Comparison of ENCODE assay signal across 8 mouse cellular contexts in genomic region chr4:150035280-150035679, GRCm38 (mm10). TPM values are rescaled to one million over a fixed set of nuclear protein-coding genes. Genes with fewer than 3 reads are reported as not detected.
DNase-seq lines count a peak whose midpoint lies in the region; ATAC-seq and TF ChIP-seq lines count a peak whose summit lies in the region.
"Had no signal": no experiment of that assay in that cellular context is flagged by ENCODE, and none has a peak within 500 bp of the region (broad histone marks: within the 10 kb centered on the region; RNA-seq: fewer than 3 reads in every experiment).

No protein-coding gene starts in this region.

- WGBS in embryonic facial prominence, embryonic 11.5 days: 14% methylated on average over 10 of the region's 10 CpGs

- no peak for TF ChIP-seq EP300 in ES-Bruce4 (IDR thresholded peaks at IDR 0.05; ENCODE audit: insufficient read depth, low read depth, low read length)

- H3K36me3 ChIP-seq in ES-Bruce4 (ENCODE audit: control insufficient read depth, insufficient read depth, low read length, poor library complexity, severe bottlenecking): no peaks in the 10 kb centered on the region
- no peaks in the 10 kb centered on the region for H3K36me3 ChIP-seq in embryonic facial prominence, embryonic 11.5 days (replicated peaks; ENCODE audit: control insufficient read depth, insufficient read depth, low read depth, low read length)

- no peaks in the 10 kb centered on the region for H3K27me3 ChIP-seq in ES-Bruce4 (ENCODE audit: control insufficient read depth, insufficient read depth, low read length, poor library complexity, severe bottlenecking)
- H3K27me3 ChIP-seq in embryonic facial prominence, embryonic 11.5 days (ENCODE audit: control insufficient read depth, insufficient read depth, low read length): peaks cover 45% of the 10 kb centered on the region

- TF ChIP-seq POLR2A in ES-Bruce4 (IDR thresholded peaks at IDR 0.05; ENCODE audit: insufficient read depth, low read length): no peak

- H3K9ac ChIP-seq in ES-Bruce4 (ENCODE audit: low read depth, poor library complexity, severe bottlenecking): no peak overlapping the region
- no peak overlapping the region for H3K9ac ChIP-seq in embryonic facial prominence, embryonic 11.5 days (replicated peaks; ENCODE audit: low read length)

- TF ChIP-seq CTCF in ES-Bruce4 (IDR thresholded peaks at IDR 0.05; ENCODE audit: low read depth, low read length): peak; percentile 80

- H3K4me2 ChIP-seq in embryonic facial prominence, embryonic 11.5 days (ENCODE audit: low read depth, low read length): no peak overlapping the region

- no peak for ATAC-seq in embryonic facial prominence, embryonic 11.5 days (replicated peaks; ENCODE audit: insufficient number of reproducible peaks, low FRiP score, low TSS enrichment, low read depth)
- ATAC-seq in hematopoietic stem cell, adult 5-6 weeks (replicated peaks in 1 of 2; ENCODE audit: insufficient read depth in 1 of 2, low FRiP score in 2 of 2, low TSS enrichment in 1 of 2, low read depth in 1 of 2, poor library complexity in 2 of 2, severe bottlenecking in 2 of 2): peak; percentile 53 to 69; a peak in 2 of 4 replicates
- peak; percentile 84 for ATAC-seq in megakaryocyte progenitor cell, adult 5-6 weeks (replicated peaks; ENCODE audit: poor library complexity)

- H3K4me1 ChIP-seq in ES-Bruce4 (ENCODE audit: control insufficient read depth, insufficient read depth, low read length): no peaks in the 10 kb centered on the region
- H3K4me1 ChIP-seq in embryonic facial prominence, embryonic 11.5 days (ENCODE audit: control insufficient read depth, insufficient read depth, low read length): peaks cover 6% of the 10 kb centered on the region; the same call in 1 of the 2 replicates

- H3K4me3 ChIP-seq in ES-Bruce4 (ENCODE audit: low read depth, low read length): no peak overlapping the region
- H3K4me3 ChIP-seq in embryonic facial prominence, embryonic 11.5 days (ENCODE audit: low read depth, low read length): no peak overlapping the region
- H3K4me3 ChIP-seq: megakaryocyte, embryonic 14.5 days had no signal

- DNase-seq in adrenal gland, postnatal 14 days: peak; percentile 91
- DNase-seq in embryonic facial prominence, embryonic 11.5 days (ENCODE audit: low spot score): peak; percentile 93
- DNase-seq in layer of hippocampus, postnatal 36 days: peak; percentile 82 to 85
- DNase-seq in spleen, adult 18-20 months: peak; percentile 60 to 86

- no peaks in the 10 kb centered on the region for H3K9me3 ChIP-seq in ES-Bruce4 (replicated peaks; ENCODE audit: control insufficient read depth, insufficient read depth, low read length, poor library complexity, severe bottlenecking)
- H3K9me3 ChIP-seq in embryonic facial prominence, embryonic 11.5 days (replicated peaks; ENCODE audit: control insufficient read depth, low read length): no peaks in the 10 kb centered on the region
- H3K9me3 ChIP-seq: megakaryocyte, embryonic 14.5 days had no signal

- no peak overlapping the region for H3K27ac ChIP-seq in ES-Bruce4 (ENCODE audit: insufficient read depth, low read length)
- H3K27ac ChIP-seq in embryonic facial prominence, embryonic 11.5 days (replicated peaks; ENCODE audit: low read depth, low read length): no peak overlapping the region

RNA-seq across cellular contexts. Expression of gene H6pd, which starts 26.5 kb away (rescaled TPM):
- polyA plus RNA-seq in ES-Bruce4 (2011; ENCODE audit: insufficient read depth, insufficient read length, low read depth, missing spikeins): 13.7 and 15.0 TPM in 2 replicates
- total RNA-seq in adrenal gland, postnatal 14 days (2021): 115 and 132 TPM in 2 replicates
- polyA plus RNA-seq in embryonic facial prominence, embryonic 11.5 days (2014; fragmentation: Nextera tagmentation; extraction: Ambion mirVana): 3.2 and 3.9 TPM in 2 replicates
- 22.7 and 26.6 TPM in 2 replicates for total RNA-seq in hematopoietic stem cell, adult 5-6 weeks (2017)
- total RNA-seq in layer of hippocampus, postnatal 36 days (2021): 1 to 10 TPM; 7.2 to 10.0 TPM
- total RNA-seq in megakaryocyte progenitor cell, adult 5-6 weeks (2015): 14.6 and 15.5 TPM in 2 replicates
- total RNA-seq in megakaryocyte progenitor cell, adult 5-6 weeks (2017): 24.9 and 27.9 TPM in 2 replicates

RNA-seq across cellular contexts. Expression of gene Gpr157, which starts 51.9 kb away (rescaled TPM):
- 2.2 and 2.7 TPM in 2 replicates for polyA plus RNA-seq in ES-Bruce4 (2011; ENCODE audit: insufficient read depth, insufficient read length, low read depth, missing spikeins)
- total RNA-seq in adrenal gland, postnatal 14 days (2021): 1.3 and 2.3 TPM in 2 replicates
- 0.18 and 0.28 TPM in 2 replicates for polyA plus RNA-seq in embryonic facial prominence, embryonic 11.5 days (2014; fragmentation: Nextera tagmentation; extraction: Ambion mirVana)
- 4.0 and 5.7 TPM in 2 replicates for total RNA-seq in hematopoietic stem cell, adult 5-6 weeks (2017)
- 1 to 10 TPM; 1.2 to 1.3 TPM for total RNA-seq in layer of hippocampus, postnatal 36 days (2021)
- 0.89 and 1.6 TPM in 2 replicates for total RNA-seq in megakaryocyte progenitor cell, adult 5-6 weeks (2015)
- 1.7 and 1.9 TPM in 2 replicates for total RNA-seq in megakaryocyte progenitor cell, adult 5-6 weeks (2017)
